Mouse (Mus musculus) left cerebral cortex, adult 11 months (tissue): Measurements from ENCODE around the gene Olfr11.

Experiments used
- DNase-seq: peaks from one replicate; pipeline ENCODE4 v3.0.0; 2022; ENCODE audit warnings: low spot score

Gene Olfr11

GRCm38 (mm10) chr13:21642418-21642817 lies at the start of gene Olfr11:
Olfr11 (minus strand) TSS chr13:21642518.
- DNase-seq, result no peak

GRCm38 (mm10) chr13:21677305-21677704 lies 35.0 kb upstream of the Olfr11 start, which contains the start of gene Olfr1360:
Olfr1360 (minus strand) TSS chr13:21677405.
- DNase-seq, result no peak

GRCm38 (mm10) chr13:21663286-21663685 lies 21.0 kb upstream of the Olfr11 start, which contains the start of gene Olfr1361:
Olfr1361 (minus strand) TSS chr13:21663386.
- no peak for DNase-seq

GRCm38 (mm10) chr13:21613922-21614321 lies 28.4 kb downstream of the Olfr11 start, which contains the start of gene Olfr1362:
Olfr1362 (minus strand) TSS chr13:21614022.
- no peak for DNase-seq

- DNase-seq, result no peak
Observed at GRCm38 (mm10) chr13:21591618-21592017, 50.7 kb downstream of the Olfr11 start.
